Mouse (Mus musculus): Measurements from ENCODE around the gene Gfer. TPM values are rescaled to one million over a fixed set of nuclear protein-coding genes. Genes with fewer than 3 reads are reported as not detected.
"Not testable (repeated sequence)": the region's sequence is repeated elsewhere in the genome, so short reads cannot be mapped to it uniquely, and the experiment has no call there.

Gene Gfer
- polyA plus RNA-seq, 1 experiment from 2014 or later, result 49.7 TPM

GRCm38 (mm10) chr17:24719494-24720222 lies 23.7 kb upstream of the Gfer start:
- DNase-seq (ENCODE audit: low spot score), result peak; percentile 99
- Histone ChIP-seq H3K27me3 (ENCODE audit: insufficient read depth, poor library complexity, severe bottlenecking) (no peaks in the 10 kb centered on the region), H3K27ac (peak overlapping the region; percentile 94), H3K36me3 (peaks cover 56% of the 10 kb centered on the region), H3K9me3 (no peaks in the 10 kb centered on the region), H3K4me1 (replicated peaks) (peaks cover 44% of the 10 kb centered on the region), H3K4me3 (peak overlapping the region; percentile 82)
- under 1% methylated on average over 61 of the region's 61 CpGs for WGBS

- DNase-seq (ENCODE audit: low spot score); H3K27me3 ChIP-seq (ENCODE audit: insufficient read depth, poor library complexity, severe bottlenecking); H3K9me3 ChIP-seq: not testable (repeated sequence)
- Histone ChIP-seq H3K4me1 (replicated peaks) (peaks cover 40% of the 10 kb centered on the region), H3K36me3 (peaks cover 56% of the 10 kb centered on the region), H3K27ac (peak overlapping the region; percentile 94), H3K4me3 (peak overlapping the region; percentile 82)
- 65% methylated on average over 5 of the region's 5 CpGs for WGBS
Observed at GRCm38 (mm10) chr17:24718938-24719337, 23.0 kb upstream of the Gfer start.

- peaks cover 56% of the 10 kb centered on the region for H3K36me3 ChIP-seq
- WGBS, result 84% methylated on average over 4 of the region's 4 CpGs
- DNase-seq (ENCODE audit: low spot score), result no peak
- peak within 1 kb of the TSS; percentile 82 for H3K4me3 ChIP-seq
- peaks cover 31% of the 10 kb centered on the region for H3K4me1 ChIP-seq (replicated peaks)
- 0 out of 2 replicates have a peak within 1 kb of the TSS, but pooled peaks have one; percentile 94 for H3K27ac ChIP-seq
- H3K27me3 ChIP-seq (ENCODE audit: insufficient read depth, poor library complexity, severe bottlenecking), result no peaks in the 10 kb centered on the region
- H3K9me3 ChIP-seq, result no peaks in the 10 kb centered on the region
Observed at GRCm38 (mm10) chr17:24717943-24718342, 22.0 kb upstream of the Gfer start, which contains the start of the genes Rnf151 and Rps2. TSS of gene Rnf151 (minus strand) at chr17:24718063. TSS of gene Rps2 (plus strand) at chr17:24718116.

- no peaks in the 10 kb centered on the region for H3K27me3 ChIP-seq (ENCODE audit: insufficient read depth, poor library complexity, severe bottlenecking)
- no peak for DNase-seq (ENCODE audit: low spot score)
- H3K4me1 ChIP-seq (replicated peaks), result peaks cover 14% of the 10 kb centered on the region
- WGBS, result 94% methylated on average over 15 of the region's 15 CpGs
- H3K27ac ChIP-seq, result no peak overlapping the region
- H3K36me3 ChIP-seq, result peaks cover 41% of the 10 kb centered on the region
- H3K9me3 ChIP-seq, result no peaks in the 10 kb centered on the region
- H3K4me3 ChIP-seq, result peak overlapping the region; percentile 9; the same call in 1 of the 2 replicates
Observed at GRCm38 (mm10) chr17:24716166-24716682, 20.3 kb upstream of the Gfer start.

GRCm38 (mm10) chr17:24715556-24715955 lies 19.6 kb upstream of the Gfer start:
- Histone ChIP-seq H3K4me3 (no peak overlapping the region), H3K27me3 (ENCODE audit: insufficient read depth, poor library complexity, severe bottlenecking) (no peaks in the 10 kb centered on the region), H3K9me3 (no peaks in the 10 kb centered on the region), H3K4me1 (replicated peaks) (peaks cover 12% of the 10 kb centered on the region), H3K36me3 (peaks cover 36% of the 10 kb centered on the region), H3K27ac (no peak overlapping the region)
- DNase-seq (ENCODE audit: low spot score), result no peak
- 74% methylated on average over 6 of the region's 6 CpGs for WGBS

GRCm38 (mm10) chr17:24708646-24709045 lies 12.7 kb upstream of the Gfer start:
- peaks cover 21% of the 10 kb centered on the region for H3K36me3 ChIP-seq
- no peak for DNase-seq (ENCODE audit: low spot score)
- no peaks in the 10 kb centered on the region for H3K27me3 ChIP-seq (ENCODE audit: insufficient read depth, poor library complexity, severe bottlenecking)
- H3K4me1 ChIP-seq (replicated peaks), result peaks cover 16% of the 10 kb centered on the region
- H3K4me3 ChIP-seq, result peak overlapping the region; percentile 93; the same call in 1 of the 2 replicates
- no peak overlapping the region for H3K27ac ChIP-seq
- no peaks in the 10 kb centered on the region for H3K9me3 ChIP-seq
- WGBS, result 43% methylated on average over 2 of the region's 2 CpGs

GRCm38 (mm10) chr17:24707801-24708425 lies 12.0 kb upstream of the Gfer start:
- Histone ChIP-seq H3K36me3 (peaks cover 28% of the 10 kb centered on the region), H3K4me3 (peak overlapping the region; percentile 93), H3K9me3 (no peaks in the 10 kb centered on the region), H3K4me1 (replicated peaks) (peaks cover 16% of the 10 kb centered on the region), H3K27me3 (ENCODE audit: insufficient read depth, poor library complexity, severe bottlenecking) (no peaks in the 10 kb centered on the region), H3K27ac (peak overlapping the region; percentile 90)
- 9% methylated on average over 24 of the region's 24 CpGs for WGBS
- peak; percentile 34 for DNase-seq (ENCODE audit: low spot score)

- peak; percentile 95 for DNase-seq (ENCODE audit: low spot score)
- Histone ChIP-seq H3K27ac (peak within 1 kb of the TSS; percentile 90), H3K9me3 (no peaks in the 10 kb centered on the region), H3K4me3 (peak within 1 kb of the TSS; percentile 93), H3K4me1 (replicated peaks) (peaks cover 16% of the 10 kb centered on the region), H3K36me3 (peaks cover 36% of the 10 kb centered on the region), H3K27me3 (ENCODE audit: insufficient read depth, poor library complexity, severe bottlenecking) (no peaks in the 10 kb centered on the region)
- 4% methylated on average over 32 of the region's 32 CpGs for WGBS
Observed at GRCm38 (mm10) chr17:24706982-24707800, 11.2 kb upstream of the Gfer start, which contains the start of gene Tbl3. TSS of gene Tbl3 (minus strand) at chr17:24707660.

- Histone ChIP-seq H3K27ac (no peak overlapping the region), H3K4me3 (peak overlapping the region; percentile 93), H3K4me1 (replicated peaks) (peaks cover 16% of the 10 kb centered on the region), H3K27me3 (ENCODE audit: insufficient read depth, poor library complexity, severe bottlenecking) (no peaks in the 10 kb centered on the region), H3K36me3 (peaks cover 49% of the 10 kb centered on the region), H3K9me3 (no peaks in the 10 kb centered on the region)
- WGBS, result 92% methylated on average over 3 of the region's 3 CpGs
- no peak for DNase-seq (ENCODE audit: low spot score)
Observed at GRCm38 (mm10) chr17:24705821-24706220, 9.9 kb upstream of the Gfer start.

- 94% methylated on average over 9 of the region's 9 CpGs for WGBS
- no peak for DNase-seq (ENCODE audit: low spot score)
- Histone ChIP-seq H3K36me3 (peaks cover 65% of the 10 kb centered on the region), H3K4me3 (no peak overlapping the region), H3K9me3 (no peaks in the 10 kb centered on the region), H3K4me1 (replicated peaks) (peaks cover 30% of the 10 kb centered on the region), H3K27me3 (ENCODE audit: insufficient read depth, poor library complexity, severe bottlenecking) (no peaks in the 10 kb centered on the region), H3K27ac (no peak overlapping the region)
Observed at GRCm38 (mm10) chr17:24701251-24701650, 5.3 kb upstream of the Gfer start.

- no peak for DNase-seq (ENCODE audit: low spot score)
- Histone ChIP-seq H3K27me3 (ENCODE audit: insufficient read depth, poor library complexity, severe bottlenecking) (no peaks in the 10 kb centered on the region), H3K4me3 (no peak overlapping the region), H3K27ac (no peak overlapping the region), H3K9me3 (no peaks in the 10 kb centered on the region), H3K4me1 (replicated peaks) (peaks cover 37% of the 10 kb centered on the region), H3K36me3 (peaks cover 52% of the 10 kb centered on the region)
- 81% methylated on average over 2 of the region's 2 CpGs for WGBS
Observed at GRCm38 (mm10) chr17:24699473-24699872, 3.5 kb upstream of the Gfer start.

- H3K4me3 ChIP-seq, result peak overlapping the region; percentile 3; the same call in 1 of the 2 replicates
- 70% methylated on average over 9 of the region's 9 CpGs for WGBS
- H3K4me1 ChIP-seq (replicated peaks), result peaks cover 41% of the 10 kb centered on the region
- H3K36me3 ChIP-seq, result peaks cover 50% of the 10 kb centered on the region
- no peak for DNase-seq (ENCODE audit: low spot score)
- H3K27me3 ChIP-seq (ENCODE audit: insufficient read depth, poor library complexity, severe bottlenecking), result no peaks in the 10 kb centered on the region
- peak overlapping the region; percentile 2; the same call in 1 of the 2 replicates for H3K27ac ChIP-seq
- H3K9me3 ChIP-seq, result no peaks in the 10 kb centered on the region
Observed at GRCm38 (mm10) chr17:24698715-24699114, 2.8 kb upstream of the Gfer start.
